Mouse (Mus musculus): ENCODE measurements around the gene Ltbp3. TPM values are rescaled to one million over a fixed set of nuclear protein-coding genes. Genes with fewer than 3 reads are reported as not detected.
"Not testable (repeated sequence)": the region's sequence is repeated elsewhere in the genome, so short reads cannot be mapped to it uniquely, and the experiment has no call there.

The Ltbp3 gene
- polyA plus RNA-seq, 1 experiment from 2014 or later: 2.6 TPM

DNA sequence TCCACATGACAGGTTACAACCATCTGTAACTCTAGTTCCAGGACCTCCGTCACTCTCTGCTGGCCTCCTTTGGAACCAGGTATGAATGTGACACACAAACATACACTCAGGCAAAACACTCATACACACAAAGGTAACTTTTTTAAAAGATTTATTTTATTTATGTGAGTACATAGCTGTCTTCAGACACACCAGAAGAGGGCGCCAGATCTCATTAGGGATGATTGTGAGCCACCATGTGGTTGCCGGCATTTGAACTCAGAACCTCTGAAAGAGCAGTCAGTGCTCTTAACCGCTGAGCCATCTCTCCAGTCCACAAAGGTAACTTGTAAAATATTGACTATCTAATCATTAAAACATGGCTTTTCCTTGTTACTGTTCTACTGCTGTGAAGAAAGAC, 50.6 kb downstream of the Ltbp3 start:
- H3K4me1 ChIP-seq: peaks cover 23% of the 10 kb centered on the region
- H3K9me3 ChIP-seq: no peaks in the 10 kb centered on the region
- H3K36me3 ChIP-seq (replicated peaks): peaks cover 18% of the 10 kb centered on the region
- WGBS: 80% methylated on average over 4 of the region's 4 CpGs
- DNase-seq (ENCODE audit: extremely low spot score, low spot score): no peak
- no peak overlapping the region for H3K4me3 ChIP-seq
- H3K27me3 ChIP-seq (ENCODE audit: poor library complexity, severe bottlenecking): no peaks in the 10 kb centered on the region
- no peak overlapping the region for H3K27ac ChIP-seq

DNA sequence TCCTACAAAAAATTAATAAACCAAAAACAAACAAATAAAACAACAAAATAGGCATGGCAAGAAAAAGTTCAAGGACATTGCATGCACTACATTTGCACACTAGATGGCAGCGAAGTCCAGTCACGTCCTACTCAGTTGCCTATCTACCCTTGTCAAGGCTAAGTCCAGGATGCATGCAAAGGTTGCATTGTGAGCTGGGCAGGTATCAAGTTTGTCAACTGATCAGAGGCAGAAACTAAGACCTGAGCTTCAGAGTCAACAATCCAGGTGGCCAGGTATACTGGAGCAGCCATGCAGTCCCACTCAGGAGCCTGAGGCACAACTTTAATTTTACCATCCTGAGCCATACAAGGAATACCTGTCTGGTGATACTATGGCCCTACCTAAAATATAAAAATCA, 52.4 kb downstream of the Ltbp3 start:
- Histone ChIP-seq H3K27me3 (ENCODE audit: poor library complexity, severe bottlenecking) (no peaks in the 10 kb centered on the region), H3K4me1 (peaks cover 31% of the 10 kb centered on the region), H3K27ac (no peak overlapping the region), H3K4me3 (no peak overlapping the region), H3K36me3 (replicated peaks) (peaks cover 36% of the 10 kb centered on the region), H3K9me3 (no peaks in the 10 kb centered on the region)
- WGBS: 9% methylated on average over 2 of the region's 2 CpGs
- DNase-seq (ENCODE audit: extremely low spot score, low spot score): no peak

DNA sequence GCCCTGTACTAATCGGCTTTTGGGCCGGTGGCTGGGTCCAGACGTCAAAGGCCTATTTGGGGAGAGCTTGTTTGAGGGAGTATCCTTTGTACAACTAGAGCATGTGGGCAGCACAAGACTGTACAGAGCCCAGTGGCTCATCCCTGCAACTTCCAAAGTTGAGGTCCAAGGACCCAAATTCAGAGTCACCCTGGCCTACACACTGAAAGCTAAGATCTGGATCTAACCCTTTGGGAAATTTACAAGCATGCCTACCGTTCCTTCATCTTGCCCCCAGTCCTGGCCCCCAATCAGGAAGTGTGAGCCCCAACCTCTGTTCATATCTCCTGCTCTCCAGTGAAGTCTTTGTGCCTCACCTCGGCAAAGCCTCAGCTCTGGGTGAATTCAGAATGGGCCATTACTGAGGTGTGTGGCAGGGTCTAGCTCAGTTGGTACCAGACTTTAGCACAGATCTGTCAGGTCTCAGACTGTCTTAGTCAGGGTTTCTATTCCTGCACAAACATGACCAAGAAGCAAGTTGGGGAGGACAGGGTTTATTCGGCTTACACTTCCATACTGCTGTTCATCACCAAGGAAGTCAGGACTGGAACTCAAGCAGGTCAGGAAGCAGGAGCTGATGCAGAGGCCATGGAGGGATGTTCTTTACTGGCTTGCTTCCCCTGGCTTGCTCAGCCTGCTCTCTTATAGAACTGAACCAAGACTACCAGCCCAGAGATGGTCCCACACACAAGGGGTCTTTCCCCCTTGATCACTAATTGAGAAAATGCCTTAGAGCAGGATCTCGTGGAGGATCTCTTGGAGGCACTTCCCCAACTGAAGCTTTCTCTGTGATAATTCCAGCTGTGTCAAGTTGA, 53.4 kb downstream of the Ltbp3 start:
- peak overlapping the region; percentile 60 for H3K27ac ChIP-seq
- H3K36me3 ChIP-seq (replicated peaks): peaks cover 47% of the 10 kb centered on the region
- 54% methylated on average over 7 of the region's 7 CpGs for whole genome bisulfite sequencing
- not testable (repeated sequence) for DNase-seq (ENCODE audit: extremely low spot score, low spot score); H3K27me3 ChIP-seq (ENCODE audit: poor library complexity, severe bottlenecking); H3K9me3 ChIP-seq
- H3K4me1 ChIP-seq: peaks cover 37% of the 10 kb centered on the region
- H3K4me3 ChIP-seq: peak overlapping the region; percentile 98

DNA sequence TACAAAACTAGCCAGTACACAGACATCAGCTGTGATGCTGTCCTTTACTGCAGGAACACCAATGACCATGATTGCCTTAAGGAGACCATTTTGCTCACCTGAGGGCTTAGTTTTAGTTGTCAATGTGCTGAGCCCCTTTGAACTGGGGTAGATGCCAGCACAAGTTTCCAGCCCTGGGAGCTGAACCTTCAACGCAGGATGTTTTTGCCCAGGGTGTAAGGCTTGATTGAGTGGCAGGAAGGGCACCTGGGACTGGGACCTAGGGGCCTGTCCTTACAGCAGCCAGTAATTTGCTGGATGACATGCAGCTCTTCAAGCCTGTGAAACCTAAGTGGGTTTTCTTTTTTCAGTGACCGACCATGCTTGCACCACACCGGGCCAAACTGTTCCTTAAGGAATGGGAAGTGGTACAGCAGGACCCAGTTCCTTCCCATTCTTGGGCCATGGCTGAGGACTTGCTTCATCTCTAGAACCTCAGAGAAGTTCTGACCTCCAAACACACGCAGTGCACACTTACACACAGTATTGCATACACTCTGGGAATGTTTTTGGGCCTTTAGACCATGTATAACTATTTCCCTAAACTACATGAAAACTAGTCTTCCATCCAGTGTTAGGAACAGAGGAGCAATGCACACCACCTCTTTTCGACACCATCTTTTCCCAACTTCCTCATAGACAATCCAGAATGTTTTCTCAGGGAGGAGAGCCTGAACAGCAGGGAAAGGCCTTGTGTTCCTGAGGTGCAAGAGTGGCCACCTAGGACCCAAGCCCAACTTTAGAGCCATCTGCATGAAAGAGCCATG, 54.3 kb downstream of the Ltbp3 start:
- WGBS: 45% methylated on average over 5 of the region's 5 CpGs
- H3K4me3 ChIP-seq: peak overlapping the region; percentile 98; the same call in 1 of the 2 replicates

DNA sequence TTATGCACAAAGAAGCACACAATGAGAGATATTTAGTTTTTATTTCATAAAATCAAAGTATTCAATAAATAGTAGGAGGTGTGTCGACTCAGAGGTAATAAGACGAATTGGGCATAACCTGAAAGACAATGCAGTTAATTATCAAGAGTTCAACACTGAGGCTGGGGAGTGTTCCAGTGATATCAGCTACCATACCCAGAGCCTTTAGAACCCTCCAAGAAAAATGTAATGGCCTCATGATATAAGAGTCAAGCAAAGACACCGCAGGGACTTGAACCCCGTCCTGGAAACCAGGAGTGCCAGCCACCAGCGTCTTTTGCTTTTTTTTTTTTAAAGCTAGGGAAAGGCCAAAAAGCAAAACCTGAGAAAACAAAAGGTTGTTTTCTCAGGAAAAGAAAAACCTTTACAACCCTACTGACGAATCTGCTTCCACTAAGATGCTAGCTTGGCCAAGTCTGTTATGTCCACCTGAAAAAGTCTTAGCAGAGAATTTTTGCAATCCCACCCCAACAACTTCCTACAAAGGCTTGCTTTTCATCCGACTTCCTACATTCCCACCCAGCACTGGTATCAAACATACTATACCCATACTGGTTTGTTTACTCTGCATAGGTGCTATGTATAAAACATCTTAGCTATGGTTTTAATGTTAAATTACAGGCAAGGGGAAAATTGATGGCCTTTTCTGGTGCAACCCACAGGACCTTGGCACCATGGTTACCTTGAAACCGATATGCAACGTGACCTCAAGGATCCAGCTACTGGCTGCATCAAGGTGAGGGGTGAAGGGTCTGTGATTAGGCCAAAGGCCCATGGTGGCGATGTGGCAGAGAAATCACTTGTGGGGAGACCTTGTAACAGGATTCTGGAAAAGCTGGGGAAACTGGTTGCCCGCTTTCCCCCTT, 55.2 kb downstream of the Ltbp3 start:
- H3K4me1 ChIP-seq: peaks cover 37% of the 10 kb centered on the region
- 86% methylated on average over 11 of the region's 11 CpGs for WGBS
- H3K4me3 ChIP-seq: peak overlapping the region; percentile 98
- H3K36me3 ChIP-seq (replicated peaks): peaks cover 64% of the 10 kb centered on the region
- DNase-seq (ENCODE audit: extremely low spot score, low spot score): no peak
- H3K27ac ChIP-seq: no peak overlapping the region
- H3K27me3 ChIP-seq (ENCODE audit: poor library complexity, severe bottlenecking): no peaks in the 10 kb centered on the region
- H3K9me3 ChIP-seq: no peaks in the 10 kb centered on the region

More for the DNA sequence above, 54.3 kb downstream of the Ltbp3 start:
- peaks cover 37% of the 10 kb centered on the region for H3K4me1 ChIP-seq
- no peak for DNase-seq (ENCODE audit: extremely low spot score, low spot score)
- H3K27me3 ChIP-seq (ENCODE audit: poor library complexity, severe bottlenecking): no peaks in the 10 kb centered on the region
- 0 out of 2 replicates have a peak overlapping the region, but pooled peaks have one; percentile 20 for H3K27ac ChIP-seq
- peaks cover 55% of the 10 kb centered on the region for H3K36me3 ChIP-seq (replicated peaks)
- H3K9me3 ChIP-seq: no peaks in the 10 kb centered on the region

DNA sequence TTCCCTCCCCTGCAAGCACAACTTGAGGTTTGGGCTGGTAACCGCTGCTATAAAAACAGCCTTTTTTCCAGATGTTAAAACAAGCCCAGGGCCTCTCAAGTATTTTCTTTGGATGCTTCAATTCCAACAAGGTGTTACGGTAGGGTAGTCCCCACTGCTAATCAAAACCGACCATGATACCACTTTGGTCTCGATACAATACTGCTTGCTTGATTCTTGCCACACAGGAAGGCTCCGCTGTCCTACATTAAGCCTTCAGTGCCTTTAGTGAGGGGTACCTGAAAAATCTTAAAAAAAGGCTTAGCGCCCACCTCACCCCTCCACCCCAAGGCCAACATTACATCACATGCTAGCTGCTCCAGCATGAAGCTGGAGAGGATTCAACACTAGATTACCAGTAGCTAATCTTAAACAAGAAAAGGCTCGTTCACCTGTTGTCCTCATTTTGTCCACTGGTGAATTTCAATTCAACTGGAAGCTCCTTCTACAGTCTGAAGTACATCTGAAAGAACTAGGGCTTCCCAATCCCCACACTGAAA, 55.9 kb downstream of the Ltbp3 start:
- H3K27me3 ChIP-seq (ENCODE audit: poor library complexity, severe bottlenecking): no peaks in the 10 kb centered on the region
- no peak overlapping the region for H3K27ac ChIP-seq
- H3K36me3 ChIP-seq (replicated peaks): peaks cover 67% of the 10 kb centered on the region
- H3K4me3 ChIP-seq: peak overlapping the region; percentile 98
- H3K4me1 ChIP-seq: peaks cover 37% of the 10 kb centered on the region
- DNase-seq (ENCODE audit: extremely low spot score, low spot score): no peak
- 84% methylated on average over 7 of the region's 7 CpGs for WGBS
- H3K9me3 ChIP-seq: no peaks in the 10 kb centered on the region

DNA sequence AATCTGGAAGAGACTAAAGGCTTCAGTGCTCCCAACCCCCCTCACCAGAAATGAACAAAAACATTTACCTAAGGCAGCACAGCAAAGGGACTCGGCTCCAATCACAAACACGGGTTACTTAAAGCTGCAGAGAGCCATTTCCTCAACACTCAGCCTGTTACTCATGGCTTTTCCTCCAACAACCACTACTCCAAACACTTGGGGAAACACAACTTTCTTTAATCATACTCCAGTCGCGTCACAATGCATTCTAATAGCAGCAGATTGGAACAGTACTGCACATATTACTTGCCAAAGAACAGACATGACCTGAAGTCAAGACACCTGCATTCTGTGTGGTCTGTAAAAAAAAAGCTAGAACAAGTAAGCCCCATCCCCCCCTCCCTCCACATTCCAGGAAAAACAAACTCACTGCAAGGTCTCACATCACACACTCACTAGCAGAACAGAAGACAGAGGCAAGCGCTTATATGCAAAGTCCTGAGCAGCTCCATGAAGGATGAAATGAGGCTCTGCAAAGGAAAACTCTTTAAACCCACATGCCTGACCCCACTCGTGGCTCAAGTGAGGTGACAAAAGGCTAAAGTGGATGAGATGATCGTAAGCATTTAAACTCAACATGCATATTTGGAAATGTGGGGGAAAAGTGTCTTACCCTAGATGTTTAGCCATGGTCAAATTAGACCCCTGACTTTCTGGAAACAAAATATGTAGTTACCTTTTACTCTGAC, 56.8 kb downstream of the Ltbp3 start:
- H3K9me3 ChIP-seq: no peaks in the 10 kb centered on the region
- H3K36me3 ChIP-seq (replicated peaks): peaks cover 67% of the 10 kb centered on the region
- H3K4me1 ChIP-seq: peaks cover 37% of the 10 kb centered on the region
- no peaks in the 10 kb centered on the region for H3K27me3 ChIP-seq (ENCODE audit: poor library complexity, severe bottlenecking)
- 55% methylated on average over 7 of the region's 7 CpGs for WGBS
- no peak for DNase-seq (ENCODE audit: extremely low spot score, low spot score)
- no peak overlapping the region for H3K27ac ChIP-seq
- peak overlapping the region; percentile 98 for H3K4me3 ChIP-seq

DNA sequence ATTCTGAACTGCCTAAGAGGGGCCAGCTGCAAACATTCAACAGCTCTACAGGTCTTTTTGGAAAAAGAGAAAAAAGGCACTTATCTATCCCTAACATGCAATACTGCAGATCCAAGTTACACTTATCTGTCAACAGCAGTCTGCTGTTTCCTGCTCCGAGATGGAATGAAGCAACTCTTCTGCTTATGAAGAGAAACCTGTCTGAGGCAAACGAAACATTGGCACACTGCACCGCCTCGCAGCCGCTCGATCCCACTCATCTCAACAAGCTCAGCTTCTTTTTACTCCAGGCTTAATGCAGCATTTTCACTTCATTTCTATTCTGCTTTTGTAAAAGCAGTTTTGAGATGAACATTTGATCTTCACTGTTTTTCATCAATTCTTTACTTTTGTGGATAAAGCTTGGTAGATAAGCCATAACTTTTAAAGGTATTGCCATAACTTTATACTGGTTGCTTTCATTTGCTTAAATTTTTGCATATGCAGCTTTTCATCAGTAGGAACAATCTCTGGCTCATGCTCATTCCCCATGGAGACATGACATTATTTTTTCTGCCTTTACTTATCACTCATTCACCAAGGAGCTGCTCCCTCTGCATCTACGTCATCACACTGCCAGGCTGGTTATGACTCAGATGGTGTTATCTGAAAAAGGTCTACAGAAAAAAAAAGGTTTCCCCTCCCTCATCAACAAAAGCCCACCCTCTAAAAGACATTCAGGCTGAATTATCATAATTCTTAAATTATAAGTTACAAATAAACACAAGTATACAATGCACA, 58.2 kb downstream of the Ltbp3 start:
- no peak for DNase-seq (ENCODE audit: extremely low spot score, low spot score)
- WGBS: 38% methylated on average over 7 of the region's 7 CpGs
- Histone ChIP-seq H3K27ac (peak overlapping the region; percentile 98), H3K27me3 (ENCODE audit: poor library complexity, severe bottlenecking) (no peaks in the 10 kb centered on the region), H3K9me3 (no peaks in the 10 kb centered on the region), H3K36me3 (replicated peaks) (peaks cover 67% of the 10 kb centered on the region), H3K4me3 (peak overlapping the region; percentile 98), H3K4me1 (peaks cover 50% of the 10 kb centered on the region)

DNA sequence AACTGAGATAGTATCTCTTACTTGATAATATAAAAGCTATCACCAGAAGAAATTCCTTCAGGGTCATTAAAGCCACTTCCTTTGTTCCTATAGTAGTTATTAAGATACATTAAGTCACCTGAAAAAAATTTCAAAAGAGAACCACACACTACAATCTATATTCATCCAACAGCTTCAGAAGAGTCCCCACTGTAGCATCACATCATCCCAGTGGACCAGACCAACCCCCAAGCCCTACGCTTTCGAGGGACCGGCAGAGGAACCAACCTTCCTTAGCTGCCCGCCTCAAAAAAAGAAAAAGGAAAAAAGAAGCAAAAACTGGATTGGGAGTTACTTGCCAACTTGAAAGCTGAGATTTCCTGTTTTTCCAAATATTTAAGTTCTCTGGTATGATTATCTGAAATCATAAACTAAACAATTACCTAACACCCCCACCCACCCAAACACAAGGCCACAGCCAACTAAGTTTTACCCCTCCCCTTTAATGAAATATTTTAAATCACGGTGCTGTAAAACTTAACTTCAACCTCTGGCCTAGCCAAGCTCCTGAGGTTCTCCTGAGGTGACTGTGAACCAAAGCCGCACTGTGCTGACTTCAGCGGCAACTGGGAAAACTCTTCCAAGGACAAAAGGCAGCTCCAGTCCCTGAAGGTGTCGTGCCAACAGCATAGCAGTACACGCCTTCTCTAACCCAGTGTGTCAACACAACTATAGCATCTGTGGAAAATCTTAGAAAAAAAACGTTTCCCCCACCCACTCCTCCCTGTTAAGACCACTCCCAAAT, 59.1 kb downstream of the Ltbp3 start:
- Histone ChIP-seq H3K36me3 (replicated peaks) (peaks cover 64% of the 10 kb centered on the region), H3K27ac (peak overlapping the region; percentile 98), H3K4me3 (peak overlapping the region; percentile 98), H3K9me3 (no peaks in the 10 kb centered on the region), H3K27me3 (ENCODE audit: poor library complexity, severe bottlenecking) (no peaks in the 10 kb centered on the region), H3K4me1 (peaks cover 53% of the 10 kb centered on the region)
- WGBS: 5% methylated on average over 10 of the region's 10 CpGs
- no peak for DNase-seq (ENCODE audit: extremely low spot score, low spot score)

DNA sequence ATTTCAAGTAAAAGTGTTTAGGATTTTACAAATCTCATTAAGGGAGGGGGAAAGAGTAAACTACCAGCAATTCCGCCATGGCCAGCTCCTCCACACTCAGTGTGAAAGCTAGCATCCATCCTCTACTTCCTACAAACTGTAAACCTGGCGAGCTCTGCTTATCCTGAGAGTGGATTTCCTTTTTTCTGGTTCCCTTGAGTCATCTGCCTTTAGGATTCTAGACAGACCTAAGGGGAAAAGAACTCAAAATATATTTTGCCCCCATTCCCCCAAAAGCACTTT, 59.6 kb downstream of the Ltbp3 start:
- Histone ChIP-seq H3K9me3 (no peaks in the 10 kb centered on the region), H3K27ac (peak overlapping the region; percentile 98), H3K27me3 (ENCODE audit: poor library complexity, severe bottlenecking) (no peaks in the 10 kb centered on the region), H3K36me3 (replicated peaks) (peaks cover 59% of the 10 kb centered on the region), H3K4me1 (peaks cover 58% of the 10 kb centered on the region), H3K4me3 (peak overlapping the region; percentile 98)
- 4% methylated on average over 2 of the region's 2 CpGs for WGBS
- DNase-seq (ENCODE audit: extremely low spot score, low spot score): no peak
